Mouse (Mus musculus): ENCODE results near the gene Mdm4. TPM values are rescaled to one million over a fixed set of nuclear protein-coding genes. Genes with fewer than 3 reads are reported as not detected.

The Mdm4 gene
- polyA plus RNA-seq, 1 experiment from 2014 or later, result 12.7 TPM

DNA sequence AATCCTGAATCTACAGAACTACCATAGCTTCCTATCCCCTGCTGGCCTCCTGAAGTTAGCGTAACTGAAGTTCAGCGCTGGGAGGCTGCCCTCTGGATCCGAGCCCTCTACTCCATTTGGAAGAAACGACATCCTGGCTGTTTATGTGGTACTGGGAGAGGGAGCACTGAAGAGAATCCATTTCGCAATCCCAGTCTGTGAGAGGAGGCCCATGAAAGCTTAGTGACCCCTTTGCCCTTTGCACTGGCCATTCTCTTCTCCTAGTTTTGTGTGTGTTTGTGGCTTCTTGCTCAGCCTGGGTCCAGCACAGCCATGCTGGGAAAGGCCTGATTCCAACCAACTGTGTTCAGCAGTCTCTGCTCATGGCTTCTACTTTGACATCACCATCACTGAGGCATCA is 73.6 kb downstream of the Mdm4 start:
- Histone ChIP-seq H3K4me2 (ENCODE audit: low read depth, low read length) (no peak overlapping the region), H3K27ac (ENCODE audit: low read length) (peak overlapping the region; percentile 42; the same call in 1 of the 2 replicates), H3K9me3 (replicated peaks; ENCODE audit: control insufficient read depth, low read length) (no peaks in the 10 kb centered on the region), H3K4me1 (ENCODE audit: control insufficient read depth, low read depth, low read length) (no peaks in the 10 kb centered on the region), H3K27me3 (ENCODE audit: control insufficient read depth, insufficient read depth, low read depth, low read length) (no peaks in the 10 kb centered on the region), H3K36me3 (ENCODE audit: control insufficient read depth, insufficient read depth) (no peaks in the 10 kb centered on the region), H3K4me3 (ENCODE audit: low read depth, low read length) (no peak overlapping the region), H3K9ac (ENCODE audit: low read depth, low read length) (no peak overlapping the region)
- ATAC-seq (ENCODE audit: low read depth), result peak; percentile 65
- 62% methylated on average over 5 of the region's 5 CpGs for WGBS (ENCODE audit: insufficient replicate concordance)

DNA sequence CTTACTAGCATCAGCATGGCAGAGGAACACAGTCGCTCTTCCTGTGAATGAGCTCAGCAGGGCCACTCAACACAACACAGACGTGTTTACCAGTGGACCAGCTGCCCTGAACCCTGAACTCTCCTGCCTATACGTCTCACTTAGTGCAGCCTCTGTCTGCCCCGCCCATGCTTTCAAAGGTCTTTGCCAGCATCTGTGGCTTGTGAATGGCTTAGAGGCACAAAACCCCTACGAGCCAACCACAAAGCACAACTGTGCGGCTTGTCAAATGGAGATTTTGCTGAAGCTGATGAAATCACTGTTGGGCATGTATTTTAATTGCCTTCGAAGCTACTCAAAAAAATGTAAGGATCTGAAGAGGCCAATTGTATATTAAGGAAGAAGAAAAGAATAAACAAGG is 82.5 kb downstream of the Mdm4 start:
- Histone ChIP-seq H3K27ac (ENCODE audit: low read length) (no peak overlapping the region), H3K4me1 (ENCODE audit: control insufficient read depth, low read depth, low read length) (no peaks in the 10 kb centered on the region), H3K9ac (ENCODE audit: low read depth, low read length) (no peak overlapping the region), H3K9me3 (replicated peaks; ENCODE audit: control insufficient read depth, low read length) (no peaks in the 10 kb centered on the region), H3K27me3 (ENCODE audit: control insufficient read depth, insufficient read depth, low read depth, low read length) (no peaks in the 10 kb centered on the region), H3K4me3 (ENCODE audit: low read depth, low read length) (no peak overlapping the region), H3K36me3 (ENCODE audit: control insufficient read depth, insufficient read depth) (no peaks in the 10 kb centered on the region), H3K4me2 (ENCODE audit: low read depth, low read length) (no peak overlapping the region)
- no peak for ATAC-seq (ENCODE audit: low read depth)
- 52% methylated on average over 7 of the region's 7 CpGs for WGBS (ENCODE audit: insufficient replicate concordance)

DNA sequence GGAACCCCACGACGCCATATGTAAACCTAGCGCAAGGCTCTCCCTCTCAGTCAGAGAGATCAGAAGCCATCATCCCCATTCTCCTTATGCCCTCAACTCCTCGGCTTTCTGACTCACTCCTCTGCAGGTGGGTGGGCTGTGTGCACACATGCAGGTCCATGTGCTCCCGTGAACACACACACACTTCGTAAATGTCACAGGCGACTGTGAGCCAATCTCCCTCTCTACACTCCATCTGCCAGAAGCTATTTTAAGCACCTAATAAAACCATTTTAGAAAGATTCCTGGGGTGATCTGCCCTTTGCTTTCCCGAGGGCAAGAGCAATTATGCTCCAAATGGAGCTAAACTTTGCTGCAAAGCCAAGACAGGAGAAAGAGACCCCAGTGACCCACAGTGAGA is 84.5 kb downstream of the Mdm4 start:
- H3K36me3 ChIP-seq (ENCODE audit: control insufficient read depth, insufficient read depth), result no peaks in the 10 kb centered on the region
- ATAC-seq (ENCODE audit: low read depth), result no peak
- WGBS (ENCODE audit: insufficient replicate concordance), result 54% methylated on average over 8 of the region's 8 CpGs
- no peaks in the 10 kb centered on the region for H3K9me3 ChIP-seq (replicated peaks; ENCODE audit: control insufficient read depth, low read length)
- H3K4me3 ChIP-seq (ENCODE audit: low read depth, low read length), result no peak overlapping the region
- no peak overlapping the region for H3K27ac ChIP-seq (ENCODE audit: low read length)
- no peak overlapping the region for H3K9ac ChIP-seq (ENCODE audit: low read depth, low read length)
- H3K4me2 ChIP-seq (ENCODE audit: low read depth, low read length), result no peak overlapping the region
- no peaks in the 10 kb centered on the region for H3K27me3 ChIP-seq (ENCODE audit: control insufficient read depth, insufficient read depth, low read depth, low read length)
- no peaks in the 10 kb centered on the region for H3K4me1 ChIP-seq (ENCODE audit: control insufficient read depth, low read depth, low read length)

DNA sequence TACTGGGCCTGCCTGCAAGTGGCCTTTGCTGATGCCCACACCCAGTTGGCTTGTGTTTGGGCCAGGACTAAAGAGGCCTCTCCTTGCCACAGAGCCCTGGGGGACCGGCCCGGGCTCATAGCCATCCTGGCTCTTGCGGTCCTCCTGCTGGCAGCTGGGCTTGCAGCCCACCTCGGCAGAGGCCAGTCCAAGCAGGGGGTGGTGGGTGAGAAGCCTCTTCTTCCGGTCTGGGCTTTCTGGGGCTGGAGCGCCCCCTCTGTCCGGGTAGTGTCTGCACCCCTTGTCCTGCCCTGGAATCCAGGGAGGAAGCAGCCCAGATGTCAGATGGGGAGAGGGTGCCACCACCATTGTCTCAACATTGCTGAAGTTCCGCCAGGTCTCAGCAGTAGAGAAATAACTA is 91.4 kb downstream of the Mdm4 start:
- H3K27me3 ChIP-seq (ENCODE audit: control insufficient read depth, insufficient read depth, low read depth, low read length), result no peaks in the 10 kb centered on the region
- H3K27ac ChIP-seq (ENCODE audit: low read length), result no peak overlapping the region
- no peak overlapping the region for H3K4me3 ChIP-seq (ENCODE audit: low read depth, low read length)
- H3K9ac ChIP-seq (ENCODE audit: low read depth, low read length), result no peak overlapping the region
- WGBS (ENCODE audit: insufficient replicate concordance), result 56% methylated on average over 8 of the region's 8 CpGs
- ATAC-seq (ENCODE audit: low read depth), result no peak
- H3K4me2 ChIP-seq (ENCODE audit: low read depth, low read length), result no peak overlapping the region
- H3K9me3 ChIP-seq (replicated peaks; ENCODE audit: control insufficient read depth, low read length), result no peaks in the 10 kb centered on the region
- H3K36me3 ChIP-seq (ENCODE audit: control insufficient read depth, insufficient read depth), result no peaks in the 10 kb centered on the region
- no peaks in the 10 kb centered on the region for H3K4me1 ChIP-seq (ENCODE audit: control insufficient read depth, low read depth, low read length)

- 74% methylated on average over 26 of the region's 26 CpGs for WGBS (ENCODE audit: insufficient replicate concordance)
- no peak overlapping the region for H3K4me2 ChIP-seq (ENCODE audit: low read depth, low read length)
- H3K9ac ChIP-seq (ENCODE audit: low read depth, low read length), result no peak overlapping the region
- no peak overlapping the region for H3K4me3 ChIP-seq (ENCODE audit: low read depth, low read length)
- ATAC-seq (ENCODE audit: low read depth), result no peak
- H3K4me1 ChIP-seq (ENCODE audit: control insufficient read depth, low read depth, low read length), result no peaks in the 10 kb centered on the region
- H3K9me3 ChIP-seq (replicated peaks; ENCODE audit: control insufficient read depth, low read length), result no peaks in the 10 kb centered on the region
- no peaks in the 10 kb centered on the region for H3K27me3 ChIP-seq (ENCODE audit: control insufficient read depth, insufficient read depth, low read depth, low read length)
- H3K36me3 ChIP-seq (ENCODE audit: control insufficient read depth, insufficient read depth), result no peaks in the 10 kb centered on the region
- H3K27ac ChIP-seq (ENCODE audit: low read length), result no peak overlapping the region
These were observed 92.9 kb downstream of the Mdm4 start for GRCm38 (mm10) chr1:132937296-132938030.

- H3K4me3 ChIP-seq (ENCODE audit: low read depth, low read length), result no peak overlapping the region
- no peaks in the 10 kb centered on the region for H3K27me3 ChIP-seq (ENCODE audit: control insufficient read depth, insufficient read depth, low read depth, low read length)
- no peak overlapping the region for H3K9ac ChIP-seq (ENCODE audit: low read depth, low read length)
- no peaks in the 10 kb centered on the region for H3K4me1 ChIP-seq (ENCODE audit: control insufficient read depth, low read depth, low read length)
- no peaks in the 10 kb centered on the region for H3K36me3 ChIP-seq (ENCODE audit: control insufficient read depth, insufficient read depth)
- H3K4me2 ChIP-seq (ENCODE audit: low read depth, low read length), result no peak overlapping the region
- 37% methylated on average over 7 of the region's 7 CpGs for WGBS (ENCODE audit: insufficient replicate concordance)
- no peaks in the 10 kb centered on the region for H3K9me3 ChIP-seq (replicated peaks; ENCODE audit: control insufficient read depth, low read length)
- ATAC-seq (ENCODE audit: low read depth), result no peak
- no peak overlapping the region for H3K27ac ChIP-seq (ENCODE audit: low read length)
These were observed 95.5 kb downstream of the Mdm4 start for GRCm38 (mm10) chr1:132934856-132935255.

DNA sequence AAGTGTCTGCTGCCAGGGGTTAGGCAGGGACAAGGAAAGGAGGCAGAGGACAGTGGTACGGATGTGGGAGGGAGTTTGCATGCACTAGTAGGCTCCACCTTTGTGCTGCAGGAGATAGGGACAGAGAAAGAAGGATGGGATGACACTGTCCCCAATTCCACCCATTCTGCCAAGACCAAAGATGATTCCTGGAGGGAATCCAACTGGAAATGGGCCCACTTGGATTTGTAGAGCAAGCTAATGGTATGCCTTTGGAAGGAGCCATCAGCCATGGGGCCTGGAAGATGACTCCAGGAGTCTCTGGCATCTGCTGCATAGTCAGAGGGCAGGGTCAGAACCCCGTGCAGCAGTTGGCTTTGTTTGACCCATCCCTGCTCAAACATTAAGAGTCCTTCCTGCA is 97.9 kb downstream of the Mdm4 start:
- Histone ChIP-seq H3K9ac (ENCODE audit: low read depth, low read length) (no peak overlapping the region), H3K4me2 (ENCODE audit: low read depth, low read length) (no peak overlapping the region), H3K4me1 (ENCODE audit: control insufficient read depth, low read depth, low read length) (no peaks in the 10 kb centered on the region), H3K27me3 (ENCODE audit: control insufficient read depth, insufficient read depth, low read depth, low read length) (no peaks in the 10 kb centered on the region), H3K36me3 (ENCODE audit: control insufficient read depth, insufficient read depth) (no peaks in the 10 kb centered on the region), H3K27ac (ENCODE audit: low read length) (no peak overlapping the region), H3K9me3 (replicated peaks; ENCODE audit: control insufficient read depth, low read length) (no peaks in the 10 kb centered on the region), H3K4me3 (ENCODE audit: low read depth, low read length) (no peak overlapping the region)
- no peak for ATAC-seq (ENCODE audit: low read depth)
- WGBS (ENCODE audit: insufficient replicate concordance), result 53% methylated on average over 2 of the region's 2 CpGs

GRCm38 (mm10) chr1:132930291-132930690 is 100.1 kb downstream of the Mdm4 start:
- Histone ChIP-seq H3K4me3 (ENCODE audit: low read depth, low read length) (no peak overlapping the region), H3K9me3 (replicated peaks; ENCODE audit: control insufficient read depth, low read length) (no peaks in the 10 kb centered on the region), H3K4me2 (ENCODE audit: low read depth, low read length) (no peak overlapping the region), H3K27me3 (ENCODE audit: control insufficient read depth, insufficient read depth, low read depth, low read length) (no peaks in the 10 kb centered on the region), H3K36me3 (ENCODE audit: control insufficient read depth, insufficient read depth) (no peaks in the 10 kb centered on the region), H3K27ac (ENCODE audit: low read length) (no peak overlapping the region), H3K4me1 (ENCODE audit: control insufficient read depth, low read depth, low read length) (no peaks in the 10 kb centered on the region), H3K9ac (ENCODE audit: low read depth, low read length) (no peak overlapping the region)
- WGBS (ENCODE audit: insufficient replicate concordance), result 56% methylated on average over 4 of the region's 4 CpGs
- no peak for ATAC-seq (ENCODE audit: low read depth)

GRCm38 (mm10) chr1:132928907-132929250 is 101.5 kb downstream of the Mdm4 start:
- H3K4me1 ChIP-seq (ENCODE audit: control insufficient read depth, low read depth, low read length), result no peaks in the 10 kb centered on the region
- 41% methylated on average over 3 of the region's 3 CpGs for WGBS (ENCODE audit: insufficient replicate concordance)
- no peaks in the 10 kb centered on the region for H3K9me3 ChIP-seq (replicated peaks; ENCODE audit: control insufficient read depth, low read length)
- no peak overlapping the region for H3K9ac ChIP-seq (ENCODE audit: low read depth, low read length)
- H3K27ac ChIP-seq (ENCODE audit: low read length), result no peak overlapping the region
- H3K27me3 ChIP-seq (ENCODE audit: control insufficient read depth, insufficient read depth, low read depth, low read length), result no peaks in the 10 kb centered on the region
- H3K36me3 ChIP-seq (ENCODE audit: control insufficient read depth, insufficient read depth), result no peaks in the 10 kb centered on the region
- no peak overlapping the region for H3K4me2 ChIP-seq (ENCODE audit: low read depth, low read length)
- no peak overlapping the region for H3K4me3 ChIP-seq (ENCODE audit: low read depth, low read length)
- no peak for ATAC-seq (ENCODE audit: low read depth)
